Mouse (Mus musculus) cerebellum, adult 8-10 months (tissue): ENCODE results near the gene Gna12.
A peak's percentile ranks its signal among the peaks of the same experiment; 100 is the strongest.

Experiments
- DNase-seq: peaks from one replicate; pipeline ENCODE4 v3.0.0; 2022

The Gna12 gene

DNA sequence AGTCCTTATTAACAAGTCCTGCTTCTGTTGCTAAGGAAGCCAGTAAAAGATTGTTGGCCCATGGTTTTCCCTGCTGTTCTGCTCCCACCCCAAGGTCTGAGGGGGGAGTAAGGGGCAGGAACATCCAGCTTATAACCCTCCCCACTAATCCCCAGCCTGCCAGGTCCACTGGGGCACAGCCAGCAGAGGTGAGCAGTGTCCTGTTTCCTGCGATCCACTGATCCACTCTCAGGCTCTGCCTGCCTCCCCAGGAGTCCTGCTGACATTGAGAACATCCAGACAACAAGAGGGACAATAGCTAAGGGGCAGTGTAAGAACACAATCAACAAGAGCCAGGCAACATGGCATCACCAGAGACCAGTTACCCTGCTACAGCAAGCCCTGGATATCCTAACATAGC is 3.4 kb downstream of the Gna12 start:
- DNase-seq = no peak

DNA sequence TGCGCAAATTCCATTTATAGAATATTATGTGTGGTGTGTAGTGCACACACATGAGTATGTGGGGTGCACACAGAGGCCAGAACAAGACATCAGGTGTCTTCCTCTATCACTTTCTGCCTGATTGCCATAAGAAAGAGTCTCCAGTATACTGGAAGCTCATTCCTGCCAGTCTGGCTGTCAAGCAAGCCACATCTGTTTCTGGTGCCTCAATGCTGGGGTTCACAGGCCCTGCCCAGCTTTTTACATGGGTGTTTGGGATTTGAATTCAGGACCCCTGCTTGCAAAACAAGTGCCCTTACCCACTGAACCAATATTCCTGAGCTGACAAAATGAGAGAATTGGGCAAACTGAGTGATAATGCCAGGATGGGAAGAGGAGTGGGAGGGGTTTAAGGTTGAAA is 4.1 kb downstream of the Gna12 start:
- DNase-seq = no peak

DNA sequence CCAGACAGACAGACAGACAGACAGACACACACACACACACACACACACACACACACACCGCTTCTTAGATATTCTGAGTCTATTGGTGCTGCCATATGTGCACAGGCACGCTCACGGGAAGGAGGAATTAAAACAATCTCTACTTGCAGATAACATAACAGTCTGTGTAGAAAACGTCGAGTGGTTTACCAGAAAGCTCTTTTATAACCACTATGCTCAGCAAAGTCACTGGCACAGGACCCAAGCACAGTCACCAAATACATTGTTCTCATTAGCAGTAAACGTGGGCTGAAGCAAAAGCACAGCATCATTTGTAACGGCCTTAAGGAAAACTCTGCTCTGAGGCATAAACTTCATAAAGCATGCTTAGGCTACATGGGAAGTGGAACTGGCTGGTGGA is 6.1 kb downstream of the Gna12 start:
- DNase-seq = no peak

DNA sequence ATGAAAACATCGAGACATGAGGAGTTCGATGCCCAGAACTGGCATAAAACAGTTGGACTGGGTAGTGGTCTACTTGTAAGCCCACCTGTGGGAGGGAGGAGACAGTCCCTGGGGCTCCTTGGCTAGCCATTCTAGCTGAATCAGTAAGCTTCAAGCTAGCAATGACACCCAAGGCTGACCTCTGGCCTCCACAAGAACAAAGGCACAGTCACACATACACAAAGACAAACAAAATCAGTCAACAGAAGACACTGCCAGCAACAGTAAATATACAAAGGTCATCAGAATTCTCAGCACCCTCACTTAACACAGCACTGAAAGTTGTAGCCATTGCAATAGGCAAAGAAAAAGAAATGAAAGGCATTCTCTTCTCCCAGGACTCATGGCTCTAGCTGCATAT is 6.8 kb downstream of the Gna12 start:
- DNase-seq = no peak

DNA sequence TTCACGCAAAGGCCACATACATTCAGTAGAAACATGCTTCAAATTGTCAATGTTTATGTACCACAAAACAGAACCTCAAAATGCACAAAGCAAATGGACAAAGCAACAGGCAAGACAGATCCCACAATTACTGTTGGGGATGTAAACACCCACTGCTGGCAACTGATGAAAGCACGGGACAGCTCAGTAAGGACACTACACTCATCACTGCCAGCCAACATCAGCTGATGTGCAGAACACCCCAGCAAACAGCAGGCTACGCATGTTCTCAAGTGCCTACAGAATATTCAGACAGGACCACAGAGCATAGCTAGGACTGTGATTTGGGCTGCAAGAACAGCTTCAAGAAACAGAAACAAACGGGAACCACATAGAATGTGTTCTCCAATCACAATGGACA is 8.3 kb downstream of the Gna12 start:
- DNase-seq = no peak

DNA sequence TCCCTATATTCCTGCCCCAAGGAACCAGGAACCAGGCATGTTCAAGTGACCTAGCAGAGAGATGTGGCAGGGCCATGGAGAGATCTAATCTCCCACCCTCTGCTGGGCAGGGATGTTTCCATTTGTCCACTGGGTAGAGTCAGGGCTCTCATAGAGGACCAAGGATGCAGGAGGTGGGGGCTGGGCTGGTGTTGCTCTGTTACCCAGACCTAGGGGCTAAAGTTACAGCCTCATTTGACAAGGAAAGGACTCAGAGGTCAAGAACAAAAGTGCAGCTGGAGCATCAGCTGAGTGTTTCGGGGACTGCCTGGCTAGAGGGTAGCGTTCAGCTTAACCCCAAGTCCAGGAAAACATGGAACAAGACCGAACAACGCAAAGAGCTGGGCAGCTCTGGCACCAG is 9.7 kb downstream of the Gna12 start:
- no peak for DNase-seq

DNA sequence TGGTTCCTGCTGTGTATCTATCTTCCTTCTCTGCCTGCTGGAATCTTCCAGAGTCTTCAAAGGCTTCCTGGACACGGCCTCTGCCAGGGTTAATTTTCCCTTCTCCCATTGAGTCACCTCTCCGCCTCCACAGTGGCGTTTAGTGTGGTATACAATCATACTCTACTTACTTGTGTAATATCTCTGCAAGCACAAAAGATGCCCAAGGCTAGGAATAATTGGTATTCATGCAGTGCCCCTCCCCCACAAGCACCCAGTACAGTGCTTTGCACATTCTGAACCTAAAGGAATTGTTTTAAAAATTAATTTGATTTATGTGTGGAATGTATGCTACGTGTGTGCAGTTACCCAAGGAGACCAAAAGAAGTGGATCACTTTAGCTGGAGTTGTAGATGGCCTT is 10.6 kb downstream of the Gna12 start:
- DNase-seq = no peak

DNA sequence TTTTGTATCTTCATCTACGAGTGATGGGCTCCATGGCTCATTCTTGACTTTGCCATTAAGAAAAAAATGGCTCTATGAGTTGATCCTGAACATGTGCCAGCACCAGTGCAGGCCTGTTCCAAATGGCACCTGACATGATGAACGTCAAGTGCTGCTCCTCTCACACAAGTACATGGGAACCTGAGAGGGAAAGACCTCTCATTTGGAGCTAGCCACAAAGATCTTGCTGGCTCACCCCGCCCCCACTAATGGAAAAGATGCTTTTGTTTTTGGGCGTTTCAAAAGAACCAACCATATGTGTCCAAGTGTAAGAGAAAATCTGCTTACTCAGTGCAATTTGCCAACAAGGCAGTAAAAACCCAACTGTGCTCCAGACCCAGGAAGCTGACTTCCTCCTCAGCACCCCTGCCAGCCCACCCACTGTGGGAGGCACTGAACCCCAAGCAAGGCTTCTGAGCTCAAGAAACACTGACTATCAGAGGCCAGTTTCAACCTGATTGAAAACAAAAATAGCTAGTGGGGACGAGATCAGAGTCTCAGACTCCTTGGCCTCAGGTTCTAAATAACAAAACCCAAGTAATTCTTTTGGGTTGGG is 11.7 kb downstream of the Gna12 start:
- no peak for DNase-seq

DNA sequence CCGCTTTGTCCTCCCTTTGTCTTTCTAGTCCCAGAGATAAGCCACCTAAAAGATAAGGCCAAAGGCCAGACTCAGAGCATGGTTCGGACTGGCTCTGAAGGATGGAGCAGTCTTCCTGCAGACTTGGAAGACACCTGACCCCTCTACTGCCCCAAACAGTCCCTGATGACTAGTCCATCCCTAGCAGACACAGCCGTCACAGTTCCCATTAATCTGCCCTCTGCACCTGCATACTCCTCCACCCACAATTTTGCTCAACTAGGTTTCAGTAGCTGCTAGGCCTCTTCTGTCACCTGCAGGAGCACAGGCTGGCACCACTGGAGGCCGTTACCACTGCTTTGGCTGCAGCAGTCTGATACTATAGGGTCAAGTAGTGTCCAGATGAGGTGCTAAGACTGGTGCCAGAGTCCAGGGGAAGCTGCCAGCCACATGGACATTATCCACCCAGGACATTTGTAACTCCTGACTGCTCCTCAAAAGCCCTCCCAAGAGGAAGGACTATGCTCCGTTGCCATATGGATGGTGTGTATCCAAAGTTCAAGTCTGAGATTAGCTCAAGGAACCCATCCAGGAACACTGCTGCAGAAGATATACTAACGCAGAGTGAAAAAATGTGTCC is 13.2 kb downstream of the Gna12 start:
- no peak for DNase-seq

DNA sequence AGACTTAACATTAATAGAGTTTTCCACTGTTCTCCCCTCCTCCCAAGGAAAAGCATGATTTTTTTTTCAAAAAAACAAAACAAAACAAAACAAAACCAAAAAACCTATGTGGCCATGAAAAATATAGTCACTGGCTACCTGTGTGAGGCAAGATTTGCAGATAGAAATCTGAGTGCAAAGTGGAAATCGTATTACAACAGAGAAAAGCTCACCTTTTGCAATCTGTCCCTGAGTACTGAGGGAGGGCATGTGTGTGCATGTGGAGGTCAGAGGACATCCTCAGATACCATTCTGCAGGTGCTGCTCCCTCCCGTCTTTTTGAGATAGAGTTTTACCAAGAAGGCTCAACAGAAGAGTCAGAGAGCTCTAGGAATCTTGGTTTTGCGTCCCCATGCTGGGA is 14.2 kb downstream of the Gna12 start:
- DNase-seq = no peak

DNA sequence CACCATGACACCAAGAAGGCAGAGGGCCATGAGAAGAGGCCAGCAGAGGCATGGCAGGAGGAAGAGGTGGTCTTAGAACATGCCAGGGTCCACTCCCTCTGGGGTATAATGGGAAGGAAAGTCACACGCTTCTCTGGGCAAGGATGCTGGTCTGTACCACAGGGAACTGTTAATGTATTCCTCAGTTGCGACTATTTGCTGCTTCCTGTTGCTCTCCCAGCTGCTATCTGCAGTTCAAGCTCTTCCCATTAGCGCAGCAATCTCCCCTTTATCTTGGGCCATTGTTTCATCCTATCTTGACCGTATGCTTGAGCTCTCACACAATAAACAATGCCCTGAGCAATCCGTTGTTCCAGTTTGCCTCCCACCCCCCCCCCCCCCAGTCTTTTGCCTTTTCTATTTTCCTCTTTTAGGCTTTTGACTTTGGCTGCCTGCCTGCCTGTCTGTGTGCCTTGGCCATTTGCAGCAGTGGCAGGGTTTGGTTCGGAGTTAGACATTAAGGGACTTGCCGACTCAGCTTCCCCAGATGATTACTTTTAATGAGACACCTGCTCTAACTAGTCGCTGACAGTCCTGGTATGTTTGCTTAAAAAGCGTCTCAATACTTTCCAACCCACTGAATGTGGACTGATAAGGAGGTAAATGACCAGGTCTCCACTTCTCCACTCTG is 15.0 kb downstream of the Gna12 start:
- no peak for DNase-seq

DNA sequence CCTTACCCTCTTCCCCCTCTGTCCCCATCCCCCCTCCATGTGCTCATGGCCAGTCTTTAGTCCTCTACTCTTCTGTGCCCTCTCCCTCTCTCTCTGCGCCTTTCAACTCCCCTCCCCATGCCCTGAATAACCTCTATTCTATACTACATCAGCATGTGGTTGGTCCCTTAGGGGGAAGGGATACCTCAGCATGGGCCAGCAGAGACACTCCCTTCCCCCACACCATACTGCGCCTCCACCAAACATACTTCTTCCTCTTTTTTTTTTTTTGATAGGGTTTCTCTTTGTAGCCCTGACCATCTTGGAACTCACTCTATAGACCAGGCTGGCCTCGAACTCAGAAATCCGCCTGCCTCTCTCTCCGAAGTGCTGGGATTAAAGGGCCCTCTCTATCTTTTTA is 15.8 kb downstream of the Gna12 start:
- no peak for DNase-seq

DNA sequence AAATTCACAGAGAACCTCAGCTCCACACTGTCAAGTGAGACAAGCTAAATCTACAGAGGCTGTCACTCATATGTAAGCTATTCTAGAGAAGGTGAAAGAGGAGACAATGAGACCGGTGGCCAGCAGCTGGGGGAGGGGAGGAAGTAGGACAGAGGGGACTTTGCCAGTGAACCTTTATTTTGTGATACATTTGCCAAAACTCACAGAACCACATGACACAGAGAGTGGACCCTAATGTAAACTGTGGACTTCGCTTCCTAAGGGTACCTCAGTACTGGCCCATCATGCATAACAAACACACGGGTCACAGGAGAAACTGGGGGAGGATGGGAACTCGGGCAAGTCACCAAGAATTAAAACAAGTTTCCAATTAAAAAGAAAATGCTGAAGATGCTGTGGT is 17.5 kb downstream of the Gna12 start:
- DNase-seq = no peak

DNA sequence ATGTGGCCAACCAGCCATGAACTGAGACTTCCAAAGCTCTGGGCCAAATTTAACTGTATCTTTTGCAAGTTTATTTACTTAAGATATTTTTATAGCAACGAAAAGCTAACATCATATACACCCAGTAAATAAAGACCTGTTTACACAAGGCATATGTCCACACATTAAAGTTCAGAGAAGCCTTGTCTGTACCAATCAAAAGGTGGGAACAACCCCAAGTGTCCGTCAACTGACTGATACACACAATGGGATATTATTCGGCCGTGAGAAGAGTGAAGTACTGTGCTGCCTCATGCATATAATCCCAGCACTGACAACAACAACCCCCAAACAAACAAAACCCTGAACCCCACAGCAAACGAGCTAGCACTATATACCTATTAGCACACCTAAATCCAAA is 18.2 kb downstream of the Gna12 start:
- DNase-seq = no peak

DNA sequence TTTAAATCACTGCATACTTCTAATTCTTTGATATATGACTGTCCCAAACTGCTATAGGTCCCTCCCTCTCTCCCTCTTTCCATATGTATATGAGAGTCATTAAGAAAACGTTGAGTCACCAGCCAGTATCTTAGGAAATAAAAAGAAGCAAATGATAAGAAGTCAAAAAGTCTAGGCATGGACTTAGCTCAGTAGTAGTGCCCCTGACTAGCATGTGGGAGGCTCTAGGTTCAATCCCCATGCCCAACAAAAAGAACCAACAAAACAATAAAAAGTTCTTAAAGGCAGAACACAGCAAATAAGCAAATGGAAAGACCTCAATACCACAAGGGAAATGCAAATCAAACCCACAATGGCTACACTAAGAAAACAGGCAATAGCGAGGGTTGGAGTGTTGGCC is 18.8 kb downstream of the Gna12 start:
- no peak for DNase-seq

DNA sequence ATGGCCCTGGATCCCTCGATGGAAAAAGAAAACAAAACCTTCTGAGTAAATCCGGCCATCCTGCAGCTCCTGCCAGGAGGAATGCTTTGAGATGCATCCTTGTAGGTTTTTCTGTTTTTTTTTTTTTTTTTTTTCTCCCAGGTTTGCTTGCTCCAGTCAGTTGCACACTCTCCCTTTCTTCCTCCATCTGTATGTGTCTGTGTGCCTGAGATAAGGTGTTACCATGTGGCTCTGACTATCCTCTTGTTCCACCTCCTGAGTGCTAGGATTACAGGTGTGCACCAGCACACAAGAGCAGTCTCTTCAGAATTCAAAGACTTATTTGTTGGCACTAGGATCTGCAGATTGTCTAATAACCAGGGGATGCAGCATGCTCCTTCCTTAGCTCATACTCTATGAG is 23.3 kb downstream of the Gna12 start:
- DNase-seq = no peak

DNA sequence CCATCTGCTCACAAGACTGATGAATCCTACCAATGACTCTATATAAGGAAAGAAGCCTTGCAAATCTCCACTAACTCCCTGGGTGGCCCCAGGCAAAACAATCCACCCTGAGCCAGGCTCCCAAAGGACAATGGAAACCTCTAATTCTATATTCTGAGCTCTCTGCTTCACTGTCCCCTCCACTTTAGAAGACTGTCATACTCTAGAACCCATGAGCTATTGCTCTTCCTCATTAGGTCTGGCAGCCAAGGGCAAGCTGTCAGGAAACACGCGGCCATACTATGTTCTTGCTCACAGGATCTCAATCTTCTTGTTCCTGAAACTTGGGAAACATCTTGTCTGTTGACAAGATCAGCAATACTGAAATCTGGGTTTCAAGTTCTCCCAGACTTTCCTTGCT is 24.0 kb downstream of the Gna12 start:
- no peak for DNase-seq

DNA sequence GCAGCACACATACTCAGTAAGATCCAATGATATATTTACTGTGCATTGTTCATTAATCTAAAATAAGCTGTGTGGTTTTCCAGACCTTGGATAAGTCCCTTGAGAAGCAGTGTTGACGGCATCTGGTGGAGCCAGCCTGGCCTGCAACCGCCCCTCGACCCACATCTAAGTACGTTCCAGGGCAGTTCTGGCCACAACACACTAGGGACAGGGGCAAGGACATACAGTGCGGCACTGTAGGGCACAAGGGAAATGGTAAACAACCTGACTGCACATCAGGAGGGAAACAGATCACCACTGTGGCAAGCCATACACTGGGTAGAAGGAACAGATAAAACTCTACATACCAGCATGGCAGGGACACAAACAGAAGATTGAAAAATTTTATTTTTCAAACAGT is 28.4 kb downstream of the Gna12 start:
- no peak for DNase-seq

DNA sequence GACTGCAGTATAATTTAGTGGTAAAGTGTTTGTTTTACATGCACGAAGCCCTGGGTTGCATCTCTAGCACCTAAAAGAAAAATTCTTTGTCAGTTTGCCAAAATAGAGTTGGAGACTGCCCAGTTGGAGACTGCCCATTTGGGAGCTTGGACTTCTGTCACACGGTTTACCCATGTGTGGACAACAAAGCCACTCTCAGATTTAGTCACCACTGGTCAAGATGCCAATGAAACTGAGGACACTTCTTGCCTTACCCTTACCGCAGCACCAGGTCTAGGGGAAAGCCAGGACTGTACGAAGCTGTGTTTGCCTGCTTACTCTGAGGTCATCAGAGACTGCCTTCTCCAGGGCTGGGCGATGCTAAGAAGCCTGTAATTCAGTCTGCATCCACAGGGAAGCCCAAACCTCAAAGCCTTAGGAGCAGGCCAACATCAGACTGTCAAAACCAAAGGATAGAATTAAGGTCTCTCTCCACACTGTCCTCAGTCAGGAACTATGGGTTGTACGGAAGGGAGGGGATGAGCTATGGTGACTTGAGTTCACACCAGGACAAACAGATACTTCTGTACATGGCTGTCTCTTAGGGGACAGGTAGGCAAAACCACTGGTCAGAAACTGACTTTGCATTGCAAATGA is 29.8 kb downstream of the Gna12 start:
- DNase-seq = peak; percentile 14

DNA sequence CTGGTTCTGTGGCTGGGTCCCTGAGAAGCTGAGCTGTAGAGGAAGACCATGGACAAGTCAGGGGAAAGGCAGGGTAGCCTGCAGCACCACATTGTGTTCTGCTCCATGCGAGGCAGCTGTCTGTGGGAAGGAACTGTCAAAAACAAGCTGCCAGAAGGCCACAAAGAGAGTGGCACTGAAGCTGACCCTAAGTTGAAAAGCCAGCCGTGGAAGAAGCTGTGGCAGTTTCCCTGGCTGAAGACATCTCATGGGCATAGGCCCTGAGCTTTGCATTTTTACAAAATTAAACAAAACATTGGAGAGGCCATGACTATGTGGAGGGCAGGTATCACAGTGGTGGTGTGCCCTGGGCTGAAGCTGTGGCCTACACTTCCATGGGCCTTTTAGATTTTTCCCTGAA is 31.0 kb downstream of the Gna12 start:
- DNase-seq = no peak

DNA sequence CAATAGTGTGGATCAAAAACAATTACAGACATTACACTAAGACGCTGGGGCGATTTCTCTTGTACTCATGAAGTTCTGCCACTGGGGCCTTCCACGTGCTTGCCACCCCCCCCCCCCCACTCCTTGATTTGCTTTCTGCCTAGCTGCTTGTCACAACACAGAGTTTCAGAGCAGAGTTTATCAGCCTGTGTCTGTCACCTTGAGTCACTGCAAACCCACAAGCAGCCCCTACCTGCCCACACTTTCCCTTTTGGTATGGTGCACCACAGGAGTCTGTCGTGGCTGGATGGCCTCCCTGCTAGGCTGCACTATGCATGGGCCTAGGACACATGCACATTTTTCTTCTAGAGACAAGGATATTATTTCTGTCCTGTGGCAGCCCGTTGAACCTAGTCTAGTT is 31.5 kb downstream of the Gna12 start:
- no peak for DNase-seq

DNA sequence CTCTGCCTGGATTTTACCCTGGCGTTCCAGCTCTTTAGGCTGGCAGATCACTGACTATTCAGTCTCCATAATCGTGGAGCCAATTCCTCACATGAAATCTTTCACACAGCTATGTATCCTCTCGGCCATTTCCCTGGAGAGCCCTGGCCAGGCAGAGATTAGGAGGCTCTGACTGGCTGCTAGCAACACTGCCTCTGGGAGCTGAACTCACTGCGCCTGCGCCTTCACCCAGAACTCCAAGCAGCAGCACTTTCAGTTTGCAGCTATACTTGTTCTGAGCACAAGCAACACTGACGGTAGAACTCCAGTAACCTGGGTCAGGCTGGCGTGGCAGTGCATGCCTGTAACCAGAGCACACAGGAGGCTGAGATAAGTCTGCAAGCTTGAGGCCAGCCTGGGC is 32.1 kb downstream of the Gna12 start:
- DNase-seq = no peak

DNA sequence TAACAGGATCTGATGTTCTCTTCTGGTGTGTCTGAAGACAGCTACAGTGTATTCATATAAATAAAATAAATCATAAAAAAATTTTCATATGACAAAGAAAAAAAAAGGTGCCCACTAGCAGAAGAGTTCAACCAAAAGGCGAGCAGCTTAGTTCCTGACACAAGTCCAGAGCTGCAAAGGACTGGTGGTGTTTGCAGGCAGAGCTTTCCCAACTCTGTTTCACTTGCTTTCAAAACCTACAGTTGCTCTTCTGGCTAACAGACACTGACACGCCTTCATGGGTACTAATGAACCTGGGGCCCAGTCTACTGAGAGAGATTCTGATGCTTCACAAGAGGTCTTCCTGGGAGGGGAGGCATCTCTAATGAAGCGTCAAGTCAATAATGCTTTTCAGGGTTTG is 34.2 kb downstream of the Gna12 start:
- DNase-seq = no peak

DNA sequence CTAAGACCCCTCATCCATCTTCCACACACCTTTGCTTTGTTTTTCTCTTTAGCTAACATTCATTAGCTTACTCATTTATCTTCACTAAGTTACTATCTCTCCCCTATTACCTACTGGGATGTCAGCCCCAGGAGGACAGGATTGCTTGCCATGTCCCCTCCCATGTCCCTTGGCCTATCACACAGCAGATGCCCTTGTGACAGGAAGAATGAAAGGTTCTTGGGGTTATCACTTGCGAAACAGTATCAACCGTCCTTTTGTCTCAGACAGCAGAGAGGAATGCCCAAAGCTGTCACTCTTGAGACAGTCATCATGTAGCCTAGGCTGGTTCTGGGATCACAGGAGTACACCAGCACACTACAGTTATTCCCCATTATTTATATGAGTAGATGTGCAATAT is 35.1 kb downstream of the Gna12 start:
- DNase-seq = no peak

DNA sequence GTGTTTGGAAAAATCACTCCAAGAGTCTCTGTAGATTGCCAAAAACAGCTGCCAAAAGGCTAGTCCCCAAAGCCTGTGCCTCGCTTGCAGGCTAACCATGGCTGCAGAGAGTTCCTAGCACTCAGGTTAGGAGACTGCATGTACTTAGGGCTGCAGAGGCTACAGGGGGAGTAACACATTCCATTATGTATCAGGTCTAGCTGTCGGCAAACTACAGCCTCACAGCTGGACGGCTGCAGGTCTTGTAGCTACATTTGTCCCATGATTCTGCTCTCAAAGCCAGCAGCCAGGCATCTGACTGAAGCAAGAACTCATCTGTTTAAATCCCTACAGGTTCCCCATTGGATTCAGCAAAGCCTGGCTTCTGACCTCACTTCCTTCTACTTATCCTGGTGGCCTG is 35.5 kb downstream of the Gna12 start:
- no peak for DNase-seq
